Mouse (Mus musculus): ENCODE results near the gene Sncb. TPM values are rescaled to one million over a fixed set of nuclear protein-coding genes. Genes with fewer than 3 reads are reported as not detected.
A peak's percentile ranks its signal among the peaks of the same experiment; 100 is the strongest.

Gene Sncb
- polyA plus RNA-seq, 1 experiment: 0.53 TPM

DNA sequence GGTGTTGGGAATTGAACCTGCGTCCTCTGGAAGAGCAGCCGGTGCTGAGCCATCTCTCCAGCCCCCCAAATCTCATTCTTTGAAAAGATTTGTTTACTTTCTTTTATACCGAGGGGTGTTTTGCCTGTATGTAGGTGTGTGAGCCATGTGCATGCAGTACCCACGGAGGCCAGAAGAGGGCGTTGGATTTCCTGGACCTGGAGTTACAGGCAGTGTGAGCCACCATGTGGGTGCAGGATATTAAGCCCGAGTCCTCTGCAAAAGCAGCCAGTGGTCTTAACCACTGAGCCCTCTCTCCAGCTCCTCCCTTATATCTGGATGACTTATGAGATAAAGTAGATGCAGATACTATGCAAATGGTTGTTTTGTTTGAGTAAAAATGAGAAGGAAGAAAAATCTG is 36.6 kb upstream of the Sncb start:
- no peak for TF ChIP-seq CTCF (IDR thresholded peaks at IDR 0.05; ENCODE audit: borderline replicate concordance, control insufficient read depth, extremely low read depth, insufficient read depth, low read length, poor library complexity)
- TF ChIP-seq POLR2A (IDR thresholded peaks at IDR 0.05; ENCODE audit: control insufficient read depth, extremely low read depth, insufficient read depth, low read length, poor library complexity): no peak
- no peak for DNase-seq
- Histone ChIP-seq H3K27me3 (ENCODE audit: control insufficient read depth, insufficient read depth, low read length) (no peaks in the 10 kb centered on the region), H3K4me3 (ENCODE audit: control insufficient read depth, insufficient read depth, low read length) (no peak overlapping the region), H3K36me3 (ENCODE audit: control insufficient read depth, insufficient read depth, low read length) (no peaks in the 10 kb centered on the region), H3K4me1 (replicated peaks; ENCODE audit: control insufficient read depth, insufficient read depth, low read length) (no peaks in the 10 kb centered on the region), H3K27ac (ENCODE audit: control insufficient read depth, insufficient read depth, low read length) (no peak overlapping the region)
- WGBS: 85% methylated on average over 6 of the region's 6 CpGs

DNA sequence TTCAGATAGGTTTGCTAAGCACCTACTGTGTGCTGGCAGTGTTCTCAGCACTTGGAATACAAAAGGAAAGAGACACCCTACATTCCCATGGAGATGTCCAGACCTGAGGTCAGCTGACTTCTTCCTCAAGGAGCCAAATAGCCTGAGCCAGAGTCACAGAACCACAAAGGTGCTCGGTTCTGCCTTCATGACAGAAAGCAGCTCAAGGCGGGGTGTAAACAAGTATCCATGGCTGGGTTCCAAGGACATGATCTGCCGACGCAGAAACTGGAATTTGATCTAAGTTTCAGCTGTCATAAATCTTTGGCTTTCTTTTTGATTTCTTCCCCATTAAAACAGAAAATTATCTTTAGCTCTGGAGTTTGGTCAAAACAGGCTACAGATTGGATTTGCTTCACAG is 33.8 kb upstream of the Sncb start:
- TF ChIP-seq CTCF (IDR thresholded peaks at IDR 0.05; ENCODE audit: borderline replicate concordance, control insufficient read depth, extremely low read depth, insufficient read depth, low read length, poor library complexity) (no peak), POLR2A (IDR thresholded peaks at IDR 0.05; ENCODE audit: control insufficient read depth, extremely low read depth, insufficient read depth, low read length, poor library complexity) (no peak)
- no peak for DNase-seq
- whole genome bisulfite sequencing: 72% methylated on average over 4 of the region's 4 CpGs
- no peaks in the 10 kb centered on the region for H3K36me3 ChIP-seq (ENCODE audit: control insufficient read depth, insufficient read depth, low read length)
- no peaks in the 10 kb centered on the region for H3K4me1 ChIP-seq (replicated peaks; ENCODE audit: control insufficient read depth, insufficient read depth, low read length)
- H3K27ac ChIP-seq (ENCODE audit: control insufficient read depth, insufficient read depth, low read length): no peak overlapping the region
- no peaks in the 10 kb centered on the region for H3K27me3 ChIP-seq (ENCODE audit: control insufficient read depth, insufficient read depth, low read length)
- H3K4me3 ChIP-seq (ENCODE audit: control insufficient read depth, insufficient read depth, low read length): no peak overlapping the region

DNA sequence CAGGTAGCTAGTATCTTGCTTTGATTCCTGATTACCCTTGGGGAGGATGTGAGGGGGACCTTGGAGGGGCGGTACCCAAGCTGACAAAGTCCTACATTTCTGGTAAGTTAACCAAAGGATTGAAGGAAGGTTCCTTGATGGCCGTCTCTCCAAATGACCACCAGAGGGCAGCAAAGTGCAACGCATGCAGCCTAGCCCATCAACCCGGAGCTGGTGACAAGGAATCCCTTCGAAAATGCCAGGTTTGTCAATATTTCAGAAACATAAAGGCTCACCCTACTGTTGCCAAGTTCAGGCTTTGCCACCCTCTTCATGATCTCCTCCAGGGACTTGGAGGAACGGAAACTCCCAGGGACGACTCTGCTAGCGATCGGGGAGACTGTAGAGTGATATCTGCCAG is 33.3 kb upstream of the Sncb start:
- Histone ChIP-seq H3K27me3 (ENCODE audit: control insufficient read depth, insufficient read depth, low read length) (no peaks in the 10 kb centered on the region), H3K27ac (ENCODE audit: control insufficient read depth, insufficient read depth, low read length) (no peak overlapping the region), H3K36me3 (ENCODE audit: control insufficient read depth, insufficient read depth, low read length) (no peaks in the 10 kb centered on the region), H3K4me1 (replicated peaks; ENCODE audit: control insufficient read depth, insufficient read depth, low read length) (no peaks in the 10 kb centered on the region), H3K4me3 (ENCODE audit: control insufficient read depth, insufficient read depth, low read length) (no peak overlapping the region)
- 21% methylated on average over 9 of the region's 9 CpGs for WGBS
- peak; percentile 59 for DNase-seq
- TF ChIP-seq POLR2A (IDR thresholded peaks at IDR 0.05; ENCODE audit: control insufficient read depth, extremely low read depth, insufficient read depth, low read length, poor library complexity): no peak
- peak; percentile 78; the same call in 1 of the 2 replicates for TF ChIP-seq CTCF (IDR thresholded peaks at IDR 0.05; ENCODE audit: borderline replicate concordance, control insufficient read depth, extremely low read depth, insufficient read depth, low read length, poor library complexity)

DNA sequence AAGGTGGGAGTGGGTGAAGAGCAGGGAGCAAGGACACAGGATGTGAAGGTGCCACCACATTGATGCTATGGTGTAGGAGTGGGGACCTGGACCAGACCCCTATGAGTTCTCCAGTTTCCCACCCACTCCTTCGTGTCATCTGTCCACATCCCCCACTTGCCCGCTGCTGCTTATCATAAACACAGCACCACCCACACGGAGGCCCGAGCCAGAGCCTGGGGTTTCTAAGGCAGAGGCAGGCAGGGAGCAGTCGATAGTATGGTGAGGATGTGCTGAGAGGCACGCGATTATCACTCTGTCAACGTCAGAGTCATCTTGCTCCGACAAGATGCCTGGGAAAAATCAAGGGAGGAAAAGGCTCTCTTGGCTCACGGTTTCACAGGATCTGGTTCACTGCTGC is 32.3 kb upstream of the Sncb start:
- TF ChIP-seq CTCF (IDR thresholded peaks at IDR 0.05; ENCODE audit: borderline replicate concordance, control insufficient read depth, extremely low read depth, insufficient read depth, low read length, poor library complexity): no peak
- no peak for TF ChIP-seq POLR2A (IDR thresholded peaks at IDR 0.05; ENCODE audit: control insufficient read depth, extremely low read depth, insufficient read depth, low read length, poor library complexity)
- WGBS: 81% methylated on average over 10 of the region's 10 CpGs
- Histone ChIP-seq H3K4me1 (replicated peaks; ENCODE audit: control insufficient read depth, insufficient read depth, low read length) (no peaks in the 10 kb centered on the region), H3K4me3 (ENCODE audit: control insufficient read depth, insufficient read depth, low read length) (no peak overlapping the region), H3K27ac (ENCODE audit: control insufficient read depth, insufficient read depth, low read length) (no peak overlapping the region), H3K27me3 (ENCODE audit: control insufficient read depth, insufficient read depth, low read length) (no peaks in the 10 kb centered on the region), H3K36me3 (ENCODE audit: control insufficient read depth, insufficient read depth, low read length) (no peaks in the 10 kb centered on the region)
- DNase-seq: no peak

DNA sequence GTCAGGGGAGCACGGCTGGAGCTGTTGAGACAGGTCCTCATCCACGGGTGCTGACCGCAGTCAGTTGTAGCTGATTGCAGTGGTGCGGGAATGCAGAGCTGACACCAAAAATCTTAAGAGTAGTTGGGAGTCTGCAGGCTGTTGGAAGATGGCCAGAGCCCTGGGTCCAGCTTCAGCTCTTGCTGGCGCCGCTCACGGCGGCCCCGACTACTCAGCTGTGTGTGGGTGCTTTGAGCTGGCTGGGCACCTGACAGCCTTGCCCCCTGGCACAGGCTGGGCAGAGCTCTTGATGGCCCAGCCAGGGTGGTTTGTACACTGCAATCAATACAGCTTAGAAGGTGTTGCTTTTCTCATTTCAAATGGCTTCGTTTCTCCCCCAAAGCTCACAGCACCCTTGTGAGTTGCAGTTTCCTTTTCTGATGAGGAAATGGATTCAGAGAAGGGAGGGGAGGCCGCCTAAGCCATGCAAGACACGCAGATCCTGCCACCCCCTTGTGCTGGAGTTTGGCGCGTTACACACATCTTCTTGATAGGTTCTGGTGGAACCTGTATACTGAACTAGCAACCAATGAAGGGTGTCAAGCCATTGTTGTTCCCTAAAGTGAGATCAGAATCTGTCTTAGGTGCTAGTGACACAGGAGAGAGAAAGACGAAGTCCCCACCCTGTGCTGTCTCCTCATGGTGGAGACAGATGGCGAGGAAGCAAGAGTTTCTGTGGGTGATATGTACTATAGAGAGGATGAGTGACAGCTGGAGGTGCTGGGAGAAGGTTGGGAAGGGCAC is 31.7 kb upstream of the Sncb start:
- no peak for DNase-seq
- H3K36me3 ChIP-seq (ENCODE audit: control insufficient read depth, insufficient read depth, low read length): no peaks in the 10 kb centered on the region
- TF ChIP-seq CTCF (IDR thresholded peaks at IDR 0.05; ENCODE audit: borderline replicate concordance, control insufficient read depth, extremely low read depth, insufficient read depth, low read length, poor library complexity) (no peak), POLR2A (IDR thresholded peaks at IDR 0.05; ENCODE audit: control insufficient read depth, extremely low read depth, insufficient read depth, low read length, poor library complexity) (no peak)
- 72% methylated on average over 16 of the region's 16 CpGs for WGBS
- no peaks in the 10 kb centered on the region for H3K4me1 ChIP-seq (replicated peaks; ENCODE audit: control insufficient read depth, insufficient read depth, low read length)
- no peak overlapping the region for H3K4me3 ChIP-seq (ENCODE audit: control insufficient read depth, insufficient read depth, low read length)
- H3K27me3 ChIP-seq (ENCODE audit: control insufficient read depth, insufficient read depth, low read length): no peaks in the 10 kb centered on the region
- H3K27ac ChIP-seq (ENCODE audit: control insufficient read depth, insufficient read depth, low read length): no peak overlapping the region

DNA sequence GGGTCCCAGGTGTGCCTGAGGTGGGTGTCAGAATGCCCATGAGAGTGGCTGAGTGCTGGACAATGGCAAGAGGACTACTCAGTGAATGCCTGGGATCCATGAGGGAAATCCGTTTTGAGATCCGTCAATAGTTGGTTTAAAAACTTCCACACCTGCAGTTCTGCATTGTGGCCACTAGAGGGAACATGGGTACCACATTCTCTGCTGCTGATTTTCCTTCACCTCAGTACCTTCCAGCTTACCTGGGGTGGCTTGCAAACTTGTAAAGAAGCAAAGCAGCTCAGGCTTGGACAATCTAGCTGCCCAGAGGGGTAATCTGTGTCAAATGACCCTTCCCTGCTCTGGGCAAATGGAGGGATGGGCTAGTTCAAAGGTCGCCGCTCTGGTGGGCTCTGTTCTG is 31.0 kb upstream of the Sncb start:
- Histone ChIP-seq H3K27me3 (ENCODE audit: control insufficient read depth, insufficient read depth, low read length) (no peaks in the 10 kb centered on the region), H3K4me1 (replicated peaks; ENCODE audit: control insufficient read depth, insufficient read depth, low read length) (no peaks in the 10 kb centered on the region), H3K4me3 (ENCODE audit: control insufficient read depth, insufficient read depth, low read length) (no peak overlapping the region), H3K36me3 (ENCODE audit: control insufficient read depth, insufficient read depth, low read length) (no peaks in the 10 kb centered on the region), H3K27ac (ENCODE audit: control insufficient read depth, insufficient read depth, low read length) (no peak overlapping the region)
- WGBS: 41% methylated on average over 4 of the region's 4 CpGs
- DNase-seq: peak; percentile 18
- TF ChIP-seq CTCF (IDR thresholded peaks at IDR 0.05; ENCODE audit: borderline replicate concordance, control insufficient read depth, extremely low read depth, insufficient read depth, low read length, poor library complexity): no peak
- no peak for TF ChIP-seq POLR2A (IDR thresholded peaks at IDR 0.05; ENCODE audit: control insufficient read depth, extremely low read depth, insufficient read depth, low read length, poor library complexity)
